Mouse (Mus musculus) limb, embryonic 14.5 days (tissue): ENCODE data around the gene Zfp366. TPM values are rescaled to one million over a fixed set of nuclear protein-coding genes. Genes with fewer than 3 reads are reported as not detected.

ENCODE experiments used
- ATAC-seq: fragments of 200-750 bp; cut with Nextera tagmentation; 2 replicates; pipeline ENCODE4 v1.8.0; 2017; ENCODE audit warnings: low read depth, moderate number of reproducible peaks, moderate TSS enrichment; ENCODE audit not compliant: low FRiP score
- DNase-seq: peaks from one replicate; pipeline ENCODE4 v3.0.0-alpha.2; 2015; ENCODE audit warnings: low spot score
- H3K27ac ChIP-seq: fragments of 300-500 bp; sonication (generic); replicated peaks from 2 replicates; pipeline ENCODE4 v1.5.1; 2014; ENCODE audit warnings: low read depth, mild to moderate bottlenecking, low read length, moderate library complexity, mixed read lengths
- H3K27me3 ChIP-seq: fragments of 300-500 bp; sonication (generic); 2 replicates; pipeline ENCODE4 v1.6.1; 2014; ENCODE audit warnings: low read length, mixed read lengths; ENCODE audit not compliant: control insufficient read depth, insufficient read depth
- H3K36me3 ChIP-seq: fragments of 300-500 bp; sonication (generic); 2 replicates; pipeline ENCODE4 v1.6.1; 2014; ENCODE audit warnings: mild to moderate bottlenecking, low read length, moderate library complexity, mixed read lengths; ENCODE audit not compliant: control insufficient read depth, insufficient read depth
- H3K4me1 ChIP-seq: fragments of 300-500 bp; sonication (generic); 2 replicates; pipeline ENCODE4 v1.6.1; 2014; ENCODE audit warnings: antibody characterized with exemption, low read length, mixed read lengths; ENCODE audit not compliant: control insufficient read depth, insufficient read depth
- H3K4me2 ChIP-seq: fragments of 300-500 bp; sonication (generic); replicated peaks from 2 replicates; pipeline ENCODE4 v1.6.1; 2014; ENCODE audit warnings: low read depth, mild to moderate bottlenecking, low read length, moderate library complexity; ENCODE audit not compliant: severe bottlenecking
- H3K4me3 ChIP-seq: fragments of 300-500 bp; sonication (generic); replicated peaks from 2 replicates; pipeline ENCODE4 v1.5.1; 2014; ENCODE audit warnings: low read length
- H3K9ac ChIP-seq: fragments of 300-500 bp; sonication (generic); 2 replicates; pipeline ENCODE4 v1.6.1; 2014; ENCODE audit warnings: mild to moderate bottlenecking, low read depth, low read length, moderate library complexity; ENCODE audit not compliant: severe bottlenecking
- H3K9me3 ChIP-seq: fragments of 300-500 bp; sonication (generic); 2 replicates; pipeline ENCODE4 v1.6.1; 2016; ENCODE audit warnings: low read length; ENCODE audit not compliant: control insufficient read depth
- POLR2A ChIP-seq: fragments of 200-500 bp; IDR thresholded peaks from 2 replicates; pipeline ENCODE4 v1.8.0; 2012; ENCODE audit warnings: inconsistent platforms, mild to moderate bottlenecking, moderate library complexity, borderline replicate concordance; ENCODE audit not compliant: insufficient read depth, insufficient read length; ENCODE audit errors: extremely low read depth
- WGBS: fragments of 180-500 bp; shearing (Covaris S2); extraction: QIAGEN DNeasy Blood & Tissue Kit; methylation state at CpG from one replicate; pipeline ENCODE4 v1.1.7; 2014; 5-methylcytosine and 5-hydroxymethylcytosine counted together
- polyA plus RNA-seq, 2 experiments: library from polyadenylated mRNA; depleted of rRNA in 1 of 2; stranded (reverse) in 1 of 2; unstranded in 1 of 2; fragments of >200 nt; fragmentation: Nextera tagmentation in 1 of 2; extraction: Ambion mirVana in 1 of 2; gene quantifications; 2 replicates each; pipeline versions ENCODE4 v1.2.1 to v1.2.3; 2012 to 2014

Gene Zfp366
- polyA plus RNA-seq, 2 experiments: 0.73 to 2.5 TPM

GRCm38 (mm10) chr13:99284400-99285160 is 100.0 kb downstream of the Zfp366 start:
- Histone ChIP-seq H3K36me3 (no peaks in the 10 kb centered on the region), H3K9me3 (no peaks in the 10 kb centered on the region), H3K4me3 (no peak overlapping the region), H3K4me2 (no peak overlapping the region), H3K9ac (no peak overlapping the region), H3K27me3 (no peaks in the 10 kb centered on the region), H3K27ac (no peak overlapping the region), H3K4me1 (peaks cover 10% of the 10 kb centered on the region; the same call in 1 of the 2 replicates)
- DNase-seq: no peak
- TF ChIP-seq POLR2A: no peak
- no peak for ATAC-seq
- 80% methylated on average over 21 of the region's 21 CpGs for WGBS

DNA sequence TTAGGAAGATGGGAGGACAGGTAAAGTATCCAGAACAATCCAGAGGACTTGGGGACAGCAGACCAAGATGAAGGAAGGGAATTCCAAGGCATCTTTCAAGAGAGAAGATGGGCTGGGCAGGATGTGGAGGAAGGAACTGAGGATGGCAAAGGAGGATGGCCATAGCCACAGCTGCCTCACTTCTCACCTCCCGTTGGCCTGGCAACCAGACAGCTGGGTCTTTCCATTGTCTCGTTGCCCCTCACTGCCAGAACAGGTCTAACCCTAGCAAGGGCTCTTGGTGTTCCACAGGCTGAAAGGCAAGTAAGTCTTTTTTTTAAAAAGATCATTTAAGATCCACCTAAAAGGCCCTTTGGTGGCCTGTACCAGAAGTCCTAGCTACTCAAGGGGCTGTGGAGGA is 100.6 kb downstream of the Zfp366 start:
- Histone ChIP-seq H3K4me2 (no peak overlapping the region), H3K9ac (no peak overlapping the region), H3K36me3 (no peaks in the 10 kb centered on the region), H3K27ac (no peak overlapping the region), H3K27me3 (no peaks in the 10 kb centered on the region), H3K9me3 (no peaks in the 10 kb centered on the region), H3K4me3 (no peak overlapping the region), H3K4me1 (peaks cover 10% of the 10 kb centered on the region; the same call in 1 of the 2 replicates)
- no peak for TF ChIP-seq POLR2A
- DNase-seq: no peak
- WGBS: 58% methylated on average over 2 of the region's 2 CpGs
- ATAC-seq: no peak

DNA sequence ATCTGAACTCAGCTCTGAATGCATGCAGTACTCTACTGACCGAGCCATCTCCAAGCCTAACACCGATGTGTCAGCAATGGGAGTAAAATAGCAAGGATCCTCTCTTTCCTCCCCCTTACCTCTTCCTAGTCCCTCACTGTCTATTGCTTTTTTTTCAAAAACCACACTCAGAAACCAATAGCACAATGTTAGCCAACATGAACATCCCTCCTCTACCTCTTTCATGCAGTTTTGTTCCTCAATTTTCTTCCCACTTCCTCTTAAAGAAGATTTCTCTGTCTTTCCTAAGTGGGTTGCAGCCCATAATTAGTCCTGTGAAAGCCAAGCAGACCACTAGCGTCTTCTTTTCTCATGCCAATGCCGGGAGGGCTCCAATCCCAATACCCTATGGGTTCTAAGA is 102.6 kb downstream of the Zfp366 start:
- H3K27me3 ChIP-seq: no peaks in the 10 kb centered on the region
- H3K36me3 ChIP-seq: no peaks in the 10 kb centered on the region
- no peak overlapping the region for H3K4me3 ChIP-seq
- WGBS: 94% methylated on average over 4 of the region's 4 CpGs
- no peak overlapping the region for H3K4me2 ChIP-seq
- no peak for DNase-seq
- H3K27ac ChIP-seq: no peak overlapping the region
- no peak for ATAC-seq
- H3K4me1 ChIP-seq: peaks cover 10% of the 10 kb centered on the region; the same call in 1 of the 2 replicates
- no peak overlapping the region for H3K9ac ChIP-seq
- no peaks in the 10 kb centered on the region for H3K9me3 ChIP-seq
- TF ChIP-seq POLR2A: no peak

DNA sequence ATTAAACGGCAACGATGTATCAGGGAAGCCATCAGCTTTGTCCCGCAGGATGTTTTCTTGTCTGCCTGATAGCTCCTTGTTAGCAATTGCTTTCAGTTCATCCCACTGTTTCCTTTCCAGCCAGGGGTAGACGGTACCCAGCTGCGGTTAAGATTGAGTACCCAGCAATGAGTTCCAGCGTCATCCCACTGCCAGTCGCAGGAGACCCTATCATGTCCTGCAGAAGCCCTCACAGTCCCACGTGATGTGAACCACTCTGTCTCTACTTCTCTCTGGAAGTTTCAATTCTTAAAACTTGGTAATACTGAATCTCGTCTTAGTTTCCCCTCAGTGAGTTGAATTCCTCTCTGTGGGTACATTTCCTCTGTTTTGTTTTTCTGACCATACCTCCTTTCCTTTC is 103.2 kb downstream of the Zfp366 start:
- no peak overlapping the region for H3K9ac ChIP-seq
- no peaks in the 10 kb centered on the region for H3K36me3 ChIP-seq
- no peaks in the 10 kb centered on the region for H3K9me3 ChIP-seq
- H3K4me3 ChIP-seq: no peak overlapping the region
- no peaks in the 10 kb centered on the region for H3K27me3 ChIP-seq
- no peak overlapping the region for H3K27ac ChIP-seq
- no peak overlapping the region for H3K4me2 ChIP-seq
- 87% methylated on average over 9 of the region's 9 CpGs for WGBS
- DNase-seq (no peak), ATAC-seq (no peak)
- peaks cover 10% of the 10 kb centered on the region; the same call in 1 of the 2 replicates for H3K4me1 ChIP-seq
- no peak for TF ChIP-seq POLR2A

GRCm38 (mm10) chr13:99290766-99291165 is 106.1 kb downstream of the Zfp366 start:
- TF ChIP-seq POLR2A: no peak

More at GRCm38 (mm10) chr13:99290766-99291165, 106.1 kb downstream of the Zfp366 start:
- Histone ChIP-seq H3K27me3 (no peaks in the 10 kb centered on the region), H3K9ac (no peak overlapping the region), H3K9me3 (no peaks in the 10 kb centered on the region), H3K4me1 (no peaks in the 10 kb centered on the region), H3K27ac (no peak overlapping the region), H3K36me3 (no peaks in the 10 kb centered on the region), H3K4me3 (no peak overlapping the region), H3K4me2 (no peak overlapping the region)
- ATAC-seq (no peak), DNase-seq (no peak)
- 90% methylated on average over 8 of the region's 8 CpGs for WGBS
